Mouse (Mus musculus): ENCODE data around the gene Kmt5c.

The Kmt5c gene

DNA sequence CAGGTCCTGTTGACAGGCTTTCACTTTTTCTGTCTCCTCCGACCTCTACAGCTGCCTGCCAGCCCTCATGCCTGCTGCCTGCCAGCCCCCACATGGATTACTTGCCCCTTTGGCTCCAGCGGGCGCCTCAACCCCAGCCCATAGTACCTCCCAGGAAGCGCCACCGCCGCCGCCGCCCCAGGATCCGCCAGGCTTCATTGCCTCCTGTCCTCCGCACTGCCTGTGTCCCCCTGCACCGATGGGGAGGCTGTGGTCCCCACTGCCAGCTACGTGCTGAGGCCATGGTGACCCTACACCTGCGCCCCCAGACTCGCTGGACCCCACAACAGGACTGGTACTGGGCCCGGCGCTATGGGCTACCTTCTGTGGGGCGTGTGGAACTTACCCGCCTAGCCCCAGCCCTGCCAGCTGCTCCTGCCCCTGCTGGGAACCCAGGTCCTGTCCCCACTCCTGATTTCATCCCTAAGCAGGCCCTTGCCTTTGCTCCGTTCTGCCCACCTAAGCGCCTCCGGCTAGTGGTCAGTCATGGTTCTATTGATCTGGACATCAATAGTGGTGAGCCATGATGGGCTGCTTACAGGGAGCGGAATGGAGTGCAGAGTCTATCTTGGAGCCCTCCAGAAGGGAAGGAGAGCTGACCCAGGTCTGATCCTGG lies 6.5 kb downstream of the Kmt5c start:
- DNase-seq (ENCODE audit: low read depth, low spot score), result no peak

- DNase-seq (ENCODE audit: low read depth, low spot score), result no peak
Measured at GRCm38 (mm10) chr7:4747156-4747899, 7.4 kb downstream of the Kmt5c start.

DNA sequence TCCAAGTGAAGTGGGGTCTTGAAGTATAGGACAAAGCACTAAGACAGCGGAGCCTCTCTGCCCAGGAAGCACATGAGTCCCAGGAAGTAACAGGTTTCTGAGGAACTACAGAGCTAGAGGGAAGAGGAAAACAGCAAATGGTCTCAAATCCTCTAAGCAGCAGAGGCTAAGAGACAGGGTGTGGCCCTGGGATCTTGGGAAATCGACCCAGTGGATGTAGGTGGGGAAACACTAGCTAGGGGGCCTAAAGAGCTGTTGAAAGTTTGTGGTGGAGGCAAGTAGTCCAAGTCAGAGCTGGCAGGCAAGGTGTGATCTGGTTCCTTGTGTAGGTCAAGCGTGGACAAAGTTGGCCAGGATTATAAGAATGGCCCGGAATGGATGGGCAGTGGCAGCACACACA lies 8.4 kb downstream of the Kmt5c start:
- no peak for DNase-seq (ENCODE audit: low read depth, low spot score)

GRCm38 (mm10) chr7:4749169-4749568 lies 9.3 kb downstream of the Kmt5c start:
- DNase-seq (ENCODE audit: low read depth, low spot score), result no peak

- peak; percentile 74 for DNase-seq (ENCODE audit: low read depth, low spot score)
Measured at GRCm38 (mm10) chr7:4751971-4752820, 12.3 kb downstream of the Kmt5c start.

DNA sequence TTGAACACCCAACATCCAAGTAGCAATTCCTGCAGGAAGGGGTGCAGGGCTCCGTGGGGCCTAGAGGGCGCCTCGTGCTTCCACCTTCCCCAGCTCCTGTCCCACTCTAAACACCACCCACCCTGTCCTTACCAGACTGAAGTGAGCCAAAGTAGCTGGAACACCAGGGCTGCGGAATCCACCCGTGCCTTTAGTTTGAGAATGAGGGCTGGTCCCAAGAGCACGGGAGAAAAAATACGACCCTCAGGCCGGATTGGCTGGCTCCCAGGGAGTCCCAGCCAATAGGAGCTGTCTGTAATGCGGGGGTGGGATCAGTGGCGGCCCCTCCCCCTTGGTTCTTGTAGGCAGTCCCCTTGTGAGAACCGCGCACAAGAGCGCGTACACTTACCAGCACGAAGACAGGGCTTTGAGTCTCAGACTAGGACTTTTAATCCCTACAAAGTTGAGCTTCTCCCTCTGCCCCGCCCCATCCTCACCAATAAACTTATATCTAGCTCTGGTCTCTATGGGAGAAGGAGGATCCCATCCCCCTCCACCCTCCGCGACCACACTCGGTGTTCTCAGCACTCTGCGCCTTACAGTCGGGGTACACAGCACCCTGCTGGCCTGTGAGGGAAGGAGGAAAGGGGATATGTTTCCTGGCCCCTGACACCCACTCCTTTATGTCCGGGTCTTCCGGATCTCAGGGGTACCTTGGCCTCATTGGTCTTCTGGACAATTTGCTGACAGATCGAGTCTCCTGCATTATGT lies 13.1 kb downstream of the Kmt5c start, which contains the start of gene Cox6b2:
Cox6b2 (minus strand) TSS at position 274 of the 750 bp plus-strand sequence.
- peak; percentile 71 for DNase-seq (ENCODE audit: low read depth, low spot score)

GRCm38 (mm10) chr7:4759670-4760069 lies 19.8 kb downstream of the Kmt5c start:
- DNase-seq (ENCODE audit: low read depth, low spot score), result no peak

GRCm38 (mm10) chr7:4764946-4765710 lies 25.2 kb downstream of the Kmt5c start:
- no peak for DNase-seq (ENCODE audit: low read depth, low spot score)

DNA sequence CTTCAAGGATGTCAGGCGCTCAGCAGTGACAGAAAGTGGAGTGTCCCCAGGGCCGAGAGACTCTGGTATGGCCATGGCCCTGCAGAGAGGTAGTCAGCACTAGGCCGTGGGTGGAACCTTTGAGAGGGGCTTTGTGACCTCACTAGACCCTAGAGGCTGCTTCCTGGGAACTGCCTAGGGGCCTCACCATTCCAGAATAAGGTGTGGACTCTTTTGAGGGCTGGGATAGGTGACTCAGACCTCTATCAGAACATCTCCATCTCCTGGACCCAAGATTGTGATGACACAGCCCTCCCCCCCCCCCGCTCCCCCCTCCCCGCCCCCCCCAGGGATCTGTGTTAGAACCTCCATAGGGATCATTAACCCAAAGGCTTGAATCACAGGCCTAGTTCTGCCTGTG lies 31.3 kb downstream of the Kmt5c start, which contains the start of gene Fam71e2:
Fam71e2 (minus strand) TSS at position 101 of the 400 bp plus-strand sequence.
- no peak for DNase-seq (ENCODE audit: low read depth, low spot score)

DNA sequence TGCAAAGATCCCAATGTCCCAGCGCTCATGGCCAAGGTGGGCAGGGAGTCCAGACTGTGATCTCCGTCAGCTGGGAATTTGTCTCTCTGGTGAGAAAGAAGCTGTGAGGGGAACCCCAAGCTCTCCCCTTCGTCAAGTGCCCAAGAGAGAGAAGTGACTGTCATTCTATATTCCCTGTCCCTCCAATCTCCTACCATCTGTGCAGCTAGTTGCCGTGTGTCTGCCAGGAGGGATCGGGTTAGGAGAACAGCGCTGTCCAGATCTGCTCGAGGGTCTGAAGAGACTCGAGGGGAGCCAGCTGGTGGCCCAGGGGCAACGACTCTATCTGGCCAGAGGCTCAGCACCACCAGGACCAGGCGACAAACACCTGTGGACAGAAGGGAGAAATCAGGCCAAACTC lies 36.2 kb downstream of the Kmt5c start:
- DNase-seq (ENCODE audit: low read depth, low spot score), result no peak

DNA sequence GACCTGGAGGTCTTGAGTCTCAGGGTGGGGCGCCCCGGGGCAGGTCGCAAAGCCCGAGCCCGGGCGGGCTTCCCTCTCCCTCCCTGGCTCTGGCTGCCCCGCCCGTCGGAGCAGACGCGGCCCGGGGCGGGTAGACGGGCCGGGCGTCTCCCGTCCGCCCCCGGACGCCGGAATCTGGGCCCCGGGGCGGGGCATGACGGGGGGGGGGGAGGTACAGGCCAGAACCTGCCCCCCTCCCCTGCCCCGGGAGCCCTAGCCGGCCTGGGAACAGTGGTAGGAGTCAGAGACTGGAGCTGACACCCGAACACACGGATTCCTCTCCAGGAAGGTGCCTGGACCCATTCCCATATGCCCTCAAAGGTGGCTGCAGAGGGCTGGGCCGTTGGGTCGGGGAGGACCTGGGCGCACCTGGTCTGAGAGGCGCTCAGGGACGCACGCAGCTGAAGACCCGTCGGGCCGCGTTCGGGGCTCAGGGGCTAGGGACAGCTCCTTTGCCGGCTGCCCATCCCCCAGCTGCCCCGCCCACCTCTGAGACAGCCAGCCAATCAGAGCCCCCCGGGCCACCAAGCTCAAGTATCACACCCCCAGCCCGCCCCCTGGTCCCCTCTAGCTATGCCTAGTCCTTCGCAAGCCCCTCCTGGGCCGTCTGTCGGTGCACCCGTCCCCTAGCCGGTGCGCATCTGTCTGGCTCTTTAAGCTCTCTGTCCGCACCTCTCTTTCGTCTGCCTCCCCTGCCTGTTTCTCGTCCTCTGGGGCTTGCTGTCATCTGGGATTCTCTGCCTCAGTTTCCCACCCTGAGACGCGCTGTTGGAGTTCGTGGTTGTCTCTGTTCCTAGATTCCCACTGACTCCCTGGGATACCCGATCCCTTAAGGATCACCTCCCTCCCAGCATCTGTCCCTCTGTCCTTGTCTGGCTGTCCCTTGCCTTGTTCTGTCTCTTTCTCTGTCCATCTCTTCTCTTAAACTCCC lies 37.2 kb downstream of the Kmt5c start:
- no peak for DNase-seq (ENCODE audit: low read depth, low spot score)

GRCm38 (mm10) chr7:4777851-4778637 lies 38.1 kb downstream of the Kmt5c start:
- no peak for DNase-seq (ENCODE audit: low read depth, low spot score)

DNA sequence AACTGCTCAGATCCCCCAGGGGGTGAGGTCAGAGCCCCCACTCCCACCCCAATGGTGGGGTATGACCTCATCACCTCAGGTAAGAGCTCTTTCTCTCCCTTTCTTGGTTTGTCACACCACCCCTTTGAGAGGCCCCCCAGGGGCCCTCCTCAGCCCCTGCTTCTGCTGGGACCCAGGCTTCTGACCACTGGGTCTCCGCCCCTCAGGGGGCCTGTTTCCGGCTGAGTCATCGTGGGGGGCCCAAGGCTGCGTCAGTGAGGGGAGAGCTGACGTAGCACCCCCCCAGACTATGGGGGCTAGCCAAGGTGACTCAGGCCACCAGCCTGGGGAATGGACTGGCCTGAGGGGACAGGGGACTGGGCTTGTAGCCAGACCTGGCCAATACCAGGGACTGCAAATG lies 40.0 kb downstream of the Kmt5c start:
- no peak for DNase-seq (ENCODE audit: low read depth, low spot score)

- no peak for DNase-seq (ENCODE audit: low read depth, low spot score)
Measured at GRCm38 (mm10) chr7:4782130-4782529, 42.2 kb downstream of the Kmt5c start.

GRCm38 (mm10) chr7:4782759-4783158 lies 42.8 kb downstream of the Kmt5c start, which contains the start of the genes Il11 and Tmem190:
Gene Il11, minus strand, starts transcription at chr7:4782859.
Gene Tmem190, plus strand, starts transcription at chr7:4782937.
- no peak for DNase-seq (ENCODE audit: low read depth, low spot score)

GRCm38 (mm10) chr7:4783667-4784268 lies 43.9 kb downstream of the Kmt5c start:
- DNase-seq (ENCODE audit: low read depth, low spot score), result no peak

DNA sequence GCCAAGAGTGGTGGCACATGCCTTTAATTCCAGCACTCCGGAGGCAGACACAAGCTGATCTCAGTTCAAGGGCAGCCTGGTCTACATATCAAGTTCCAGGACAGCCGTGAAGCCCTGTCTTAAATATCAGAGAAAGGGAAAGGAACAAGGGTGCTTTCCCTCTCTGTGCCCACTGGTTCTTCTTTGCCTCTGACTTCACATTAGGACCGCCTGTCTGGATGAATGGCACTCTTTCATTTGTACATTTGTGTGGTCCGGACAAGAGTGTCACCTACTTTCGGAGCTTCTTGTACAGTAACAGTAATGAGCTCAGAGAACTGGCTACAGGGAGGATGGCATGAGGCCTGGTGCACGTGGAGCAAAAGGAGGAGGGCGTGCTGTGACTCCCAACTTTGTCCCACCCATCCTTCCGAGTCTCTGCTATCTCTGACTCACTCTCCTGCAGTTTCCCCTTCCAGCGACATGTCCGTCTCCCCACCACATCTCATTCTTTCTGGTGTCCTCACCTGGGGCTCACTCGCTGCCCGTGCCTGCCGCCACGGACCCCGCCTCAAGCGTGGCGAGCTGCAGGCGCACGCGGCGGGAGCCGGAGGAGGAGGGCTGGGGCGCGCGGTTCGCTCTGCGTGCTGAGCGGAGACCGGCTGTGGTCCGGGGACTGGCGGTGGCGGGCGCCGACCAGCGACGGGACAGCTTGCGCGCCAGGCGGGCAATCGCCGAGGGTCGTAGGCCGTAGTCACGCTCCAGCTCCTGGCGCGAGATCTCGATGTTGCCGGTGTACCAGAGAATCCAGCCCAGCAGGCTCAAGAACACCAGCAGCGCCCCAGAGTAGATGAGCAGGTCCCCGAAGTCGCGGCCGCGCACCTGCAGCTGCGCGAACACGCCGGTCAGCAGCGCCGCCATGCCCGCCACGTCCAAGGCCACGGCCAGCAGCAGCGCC lies 48.9 kb downstream of the Kmt5c start:
- no peak for DNase-seq (ENCODE audit: low read depth, low spot score)
